Mouse (Mus musculus) forebrain, embryonic 14.5 days (tissue): ENCODE results near the gene Synm. TPM values are rescaled to one million over a fixed set of nuclear protein-coding genes. Genes with fewer than 3 reads are reported as not detected.
A peak's percentile ranks its signal among the peaks of the same experiment; 100 is the strongest.

ENCODE experiments used
- ATAC-seq: fragments of 200-750 bp; cut with Nextera tagmentation; 2 replicates; pipeline ENCODE4 v1.8.0; 2017; ENCODE audit warnings: mild to moderate bottlenecking, moderate library complexity
- DNase-seq: peaks from one replicate; pipeline ENCODE4 v3.0.0-alpha.2; 2015; ENCODE audit warnings: low spot score
- H3K27ac ChIP-seq: fragments of 300-500 bp; sonication (generic); 2 replicates; pipeline ENCODE4 v1.5.1; 2014; ENCODE audit warnings: low read depth, mild to moderate bottlenecking, control low read depth, low read length, moderate library complexity
- H3K27me3 ChIP-seq: fragments of 300-500 bp; sonication (generic); replicated peaks from 2 replicates; pipeline ENCODE4 v1.6.1; 2014; ENCODE audit warnings: low read length, control low read depth, mixed read lengths; ENCODE audit not compliant: control insufficient read depth, insufficient read depth
- H3K36me3 ChIP-seq: fragments of 300-500 bp; sonication (generic); 2 replicates; pipeline ENCODE4 v1.6.1; 2014; ENCODE audit warnings: low read length, control low read depth; ENCODE audit not compliant: control insufficient read depth, insufficient read depth
- H3K4me1 ChIP-seq: fragments of 300-500 bp; sonication (generic); 2 replicates; pipeline ENCODE4 v1.6.1; 2014; ENCODE audit warnings: antibody characterized with exemption, low read length, control low read depth; ENCODE audit not compliant: control insufficient read depth, insufficient read depth
- H3K4me2 ChIP-seq: fragments of 300-500 bp; sonication (generic); 2 replicates; pipeline ENCODE4 v1.6.1; 2014; ENCODE audit warnings: mild to moderate bottlenecking, control low read depth, low read length
- H3K4me3 ChIP-seq: fragments of 300-500 bp; sonication (generic); 2 replicates; pipeline ENCODE4 v1.5.1; 2014; ENCODE audit warnings: low read depth, low read length, control low read depth
- H3K9ac ChIP-seq: fragments of 300-500 bp; sonication (generic); 2 replicates; pipeline ENCODE4 v1.6.1; 2014; ENCODE audit warnings: mild to moderate bottlenecking, low read length, control low read depth, moderate library complexity
- H3K9me3 ChIP-seq: fragments of 300-500 bp; sonication (generic); replicated peaks from 2 replicates; pipeline ENCODE4 v1.6.1; 2016; ENCODE audit warnings: low read length, control low read depth, mixed read lengths; ENCODE audit not compliant: control insufficient read depth
- WGBS: fragments of 180-500 bp; shearing (Covaris S2); extraction: QIAGEN DNeasy Blood & Tissue Kit; methylation state at CpG from one replicate; pipeline ENCODE4 v1.1.7; 2014; 5-methylcytosine and 5-hydroxymethylcytosine counted together
- polyA plus RNA-seq: library from polyadenylated mRNA; unstranded; fragments of >200 nt; fragmentation: Nextera tagmentation; extraction: Ambion mirVana; gene quantifications from 2 replicates; pipeline ENCODE4 v1.2.1, GENCODE M21; 2014

Gene Synm
- polyA plus RNA-seq, 1 experiment from 2014 or later = 1.4 TPM

DNA sequence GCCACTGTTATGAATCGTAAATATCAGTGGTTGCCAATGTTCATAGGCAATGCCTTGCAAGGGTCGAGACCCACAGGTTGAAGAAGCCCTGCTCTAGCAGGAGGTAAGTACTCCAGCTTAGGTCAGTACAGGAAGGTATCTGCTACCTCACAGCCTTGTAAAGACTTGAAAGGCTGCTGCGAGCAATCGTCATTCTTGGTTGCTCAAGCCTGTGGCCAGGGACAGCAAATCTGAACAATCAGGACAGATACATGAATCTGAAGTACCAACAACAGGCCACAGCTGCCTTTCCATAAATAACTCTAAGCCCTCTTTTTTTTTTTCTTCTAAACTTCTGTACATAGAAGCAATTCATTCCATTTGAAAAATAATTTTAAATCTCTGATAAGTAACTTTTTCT is 27.3 kb downstream of the Synm start:
- ATAC-seq (no peak), DNase-seq (no peak)
- H3K36me3 ChIP-seq = peaks cover 4% of the 10 kb centered on the region; the same call in 1 of the 2 replicates
- H3K4me1 ChIP-seq = no peaks in the 10 kb centered on the region
- H3K9ac ChIP-seq = no peak overlapping the region
- no peaks in the 10 kb centered on the region for H3K9me3 ChIP-seq
- no peaks in the 10 kb centered on the region for H3K27me3 ChIP-seq
- H3K27ac ChIP-seq = no peak overlapping the region
- H3K4me3 ChIP-seq = no peak overlapping the region
- no peak overlapping the region for H3K4me2 ChIP-seq
- 87% methylated on average over 4 of the region's 4 CpGs for WGBS

DNA sequence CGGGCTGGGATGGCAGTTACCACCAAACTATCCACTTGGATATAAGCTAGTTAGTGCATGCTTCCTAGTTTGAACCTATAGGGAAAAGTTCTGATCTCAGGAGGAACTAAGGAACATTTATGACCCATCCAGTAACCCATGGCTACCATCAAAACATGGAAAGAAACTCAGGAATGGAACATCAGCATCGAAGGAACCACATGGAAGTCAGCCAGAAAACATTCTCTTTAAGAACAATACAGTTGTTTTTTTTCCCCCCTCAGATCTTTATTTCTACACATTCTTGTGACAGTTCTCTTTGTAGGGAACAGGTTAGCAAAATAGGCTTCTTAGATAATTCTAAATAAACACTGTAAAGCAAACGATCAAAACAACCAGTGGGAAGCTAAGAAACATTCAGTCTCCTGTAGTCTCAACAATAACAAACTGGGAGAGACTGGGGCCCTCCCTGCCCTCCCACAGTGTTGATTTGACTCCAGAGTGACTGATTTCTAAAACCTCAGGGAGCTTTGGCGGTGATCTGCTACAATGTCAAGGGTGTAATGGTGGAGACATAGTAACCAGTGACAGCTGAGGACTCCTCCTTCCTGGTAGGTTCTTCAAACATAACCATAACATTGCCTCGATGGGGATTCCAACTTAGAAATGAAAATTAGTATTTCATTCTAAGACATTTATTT is 29.0 kb downstream of the Synm start:
- 71% methylated on average over 5 of the region's 5 CpGs for WGBS
- H3K4me3 ChIP-seq = no peak overlapping the region
- H3K27ac ChIP-seq = no peak overlapping the region
- peaks cover 4% of the 10 kb centered on the region; the same call in 1 of the 2 replicates for H3K36me3 ChIP-seq
- H3K9ac ChIP-seq = no peak overlapping the region
- peak; percentile 45 for DNase-seq
- no peak overlapping the region for H3K4me2 ChIP-seq
- no peaks in the 10 kb centered on the region for H3K27me3 ChIP-seq
- no peaks in the 10 kb centered on the region for H3K4me1 ChIP-seq
- ATAC-seq = no peak
- H3K9me3 ChIP-seq = no peaks in the 10 kb centered on the region

GRCm38 (mm10) chr7:67728809-67729208 is 30.7 kb downstream of the Synm start:
- no peak for ATAC-seq
- H3K4me3 ChIP-seq = no peak overlapping the region
- no peaks in the 10 kb centered on the region for H3K27me3 ChIP-seq
- H3K27ac ChIP-seq = no peak overlapping the region
- no peak for DNase-seq
- 89% methylated on average over 4 of the region's 4 CpGs for WGBS
- no peaks in the 10 kb centered on the region for H3K4me1 ChIP-seq
- H3K36me3 ChIP-seq = peaks cover 4% of the 10 kb centered on the region; the same call in 1 of the 2 replicates
- no peak overlapping the region for H3K9ac ChIP-seq
- H3K4me2 ChIP-seq = no peak overlapping the region
- no peaks in the 10 kb centered on the region for H3K9me3 ChIP-seq

DNA sequence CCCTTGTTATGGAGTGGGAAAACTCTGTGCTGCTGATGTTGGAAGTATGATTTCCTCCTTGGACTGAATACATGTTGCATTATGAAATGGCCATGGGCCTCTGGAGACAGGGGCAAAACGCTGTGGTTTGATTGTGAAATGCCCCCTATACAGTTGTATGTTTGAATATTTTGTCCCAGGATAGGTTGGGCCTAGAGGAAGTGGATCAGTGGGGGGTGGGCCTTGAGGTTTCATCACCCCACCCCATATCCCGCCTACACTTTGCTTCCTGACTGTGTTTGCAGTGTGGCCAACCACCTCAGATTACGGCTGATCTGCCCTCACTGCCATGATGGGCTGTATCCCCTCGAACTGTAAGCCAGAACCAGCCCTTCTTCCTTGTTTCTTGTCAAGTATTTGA is 31.3 kb downstream of the Synm start:
- Histone ChIP-seq H3K27ac (no peak overlapping the region), H3K4me1 (no peaks in the 10 kb centered on the region), H3K36me3 (peaks cover 4% of the 10 kb centered on the region; the same call in 1 of the 2 replicates), H3K9me3 (no peaks in the 10 kb centered on the region), H3K4me2 (no peak overlapping the region), H3K4me3 (no peak overlapping the region), H3K9ac (no peak overlapping the region), H3K27me3 (no peaks in the 10 kb centered on the region)
- WGBS = 92% methylated on average over 4 of the region's 4 CpGs
- no peak for DNase-seq
- no peak for ATAC-seq

DNA sequence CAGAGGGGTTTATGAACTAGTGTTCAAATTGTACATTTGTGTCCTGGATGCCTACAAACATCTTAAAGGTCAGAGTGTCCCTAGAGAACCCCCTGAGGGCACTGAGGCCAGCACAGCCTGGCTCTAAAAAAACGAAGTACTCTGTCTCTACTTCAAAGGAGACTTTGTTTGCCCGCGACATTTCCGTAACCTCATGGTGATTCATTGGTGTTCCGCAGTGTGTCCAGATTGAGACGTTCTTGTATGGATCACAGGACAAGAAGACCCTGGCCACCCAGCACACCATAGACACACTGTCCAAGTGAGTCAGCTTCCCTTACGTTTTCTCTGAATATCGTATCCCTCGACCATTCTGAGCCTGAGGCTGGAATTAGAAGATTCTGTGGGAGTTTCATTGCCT is 34.5 kb downstream of the Synm start:
- Histone ChIP-seq H3K4me3 (no peak overlapping the region), H3K4me2 (no peak overlapping the region), H3K27me3 (no peaks in the 10 kb centered on the region), H3K9me3 (no peaks in the 10 kb centered on the region), H3K36me3 (peaks cover 4% of the 10 kb centered on the region; the same call in 1 of the 2 replicates), H3K4me1 (no peaks in the 10 kb centered on the region), H3K9ac (no peak overlapping the region), H3K27ac (no peak overlapping the region)
- 86% methylated on average over 9 of the region's 9 CpGs for WGBS
- DNase-seq = no peak
- ATAC-seq = no peak

- no peaks in the 10 kb centered on the region for H3K27me3 ChIP-seq
- H3K9ac ChIP-seq = no peak overlapping the region
- H3K4me2 ChIP-seq = no peak overlapping the region
- H3K36me3 ChIP-seq = peaks cover 4% of the 10 kb centered on the region; the same call in 1 of the 2 replicates
- no peaks in the 10 kb centered on the region for H3K9me3 ChIP-seq
- DNase-seq = no peak
- no peak overlapping the region for H3K27ac ChIP-seq
- WGBS = 83% methylated on average over 4 of the region's 4 CpGs
- ATAC-seq = no peak
- no peak overlapping the region for H3K4me3 ChIP-seq
- no peaks in the 10 kb centered on the region for H3K4me1 ChIP-seq
Measured at GRCm38 (mm10) chr7:67724536-67724935, 35.0 kb downstream of the Synm start.

DNA sequence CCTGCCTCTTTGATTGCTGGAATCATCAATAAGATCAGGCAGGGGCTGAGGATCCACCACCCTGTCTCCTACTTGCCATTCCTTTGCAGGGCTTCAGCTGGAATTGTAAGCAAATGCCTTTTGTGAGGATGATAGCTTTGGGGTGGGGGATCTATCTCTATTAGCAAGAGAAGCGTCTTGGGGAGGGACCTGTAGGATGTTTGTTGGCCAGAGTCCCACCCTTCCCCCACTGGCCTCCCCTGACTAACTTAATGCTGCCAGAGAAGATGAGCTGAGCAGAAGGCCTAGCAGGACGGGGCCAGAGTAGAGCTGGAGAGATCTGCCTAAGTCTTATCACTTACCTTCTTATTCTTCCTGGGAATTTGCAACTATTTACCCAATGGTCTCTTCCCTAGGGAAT is 37.4 kb downstream of the Synm start:
- no peaks in the 10 kb centered on the region for H3K36me3 ChIP-seq
- ATAC-seq = no peak
- DNase-seq = no peak
- no peaks in the 10 kb centered on the region for H3K4me1 ChIP-seq
- H3K4me2 ChIP-seq = no peak overlapping the region
- no peak overlapping the region for H3K4me3 ChIP-seq
- H3K27me3 ChIP-seq = no peaks in the 10 kb centered on the region
- H3K27ac ChIP-seq = no peak overlapping the region
- WGBS = 50% methylated on average over 2 of the region's 2 CpGs
- H3K9me3 ChIP-seq = no peaks in the 10 kb centered on the region
- no peak overlapping the region for H3K9ac ChIP-seq

DNA sequence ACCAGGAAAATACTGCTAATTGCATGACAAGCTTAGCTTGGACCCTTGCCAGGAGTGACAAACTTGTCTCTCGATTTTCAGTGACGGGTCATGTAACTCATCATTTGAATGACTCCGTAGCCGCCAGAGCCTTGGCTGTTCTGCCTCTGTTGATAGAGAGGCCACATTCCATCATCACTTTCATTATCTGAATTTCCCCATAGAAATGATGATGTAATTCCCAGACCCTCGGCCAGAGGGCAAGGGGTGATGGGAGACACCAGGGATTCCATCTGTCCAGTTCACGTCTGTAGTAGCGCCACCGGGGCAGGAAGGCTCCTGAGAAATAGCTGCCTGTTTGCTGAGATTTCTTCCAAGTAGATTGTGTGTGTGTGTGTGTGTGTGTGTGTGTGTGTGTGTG is 40.7 kb downstream of the Synm start:
- Histone ChIP-seq H3K4me1 (peaks cover 7% of the 10 kb centered on the region), H3K4me2 (no peak overlapping the region), H3K27ac (no peak overlapping the region), H3K9me3 (no peaks in the 10 kb centered on the region), H3K9ac (no peak overlapping the region), H3K4me3 (no peak overlapping the region), H3K36me3 (no peaks in the 10 kb centered on the region), H3K27me3 (no peaks in the 10 kb centered on the region)
- DNase-seq (no peak), ATAC-seq (no peak)
- 66% methylated on average over 8 of the region's 8 CpGs for WGBS

GRCm38 (mm10) chr7:67717520-67717919 is 42.0 kb downstream of the Synm start:
- no peak for ATAC-seq
- Histone ChIP-seq H3K36me3 (peaks cover 3% of the 10 kb centered on the region; the same call in 1 of the 2 replicates), H3K27ac (no peak overlapping the region), H3K9ac (no peak overlapping the region), H3K4me2 (no peak overlapping the region), H3K4me3 (no peak overlapping the region), H3K9me3 (no peaks in the 10 kb centered on the region), H3K4me1 (peaks cover 7% of the 10 kb centered on the region), H3K27me3 (no peaks in the 10 kb centered on the region)
- no peak for DNase-seq
- WGBS = 93% methylated on average over 3 of the region's 3 CpGs
